Mouse (Mus musculus) urinary bladder, postnatal 14 days (tissue): ENCODE measurements around the gene Hlx.

ENCODE experiments used
- DNase-seq: peaks from one replicate; pipeline ENCODE4 v3.0.0; 2021; ENCODE audit warnings: low spot score

The Hlx gene

GRCm38 (mm10) chr1:184715693-184716092 lies 16.7 kb downstream of the Hlx start:
- DNase-seq: no peak

DNA sequence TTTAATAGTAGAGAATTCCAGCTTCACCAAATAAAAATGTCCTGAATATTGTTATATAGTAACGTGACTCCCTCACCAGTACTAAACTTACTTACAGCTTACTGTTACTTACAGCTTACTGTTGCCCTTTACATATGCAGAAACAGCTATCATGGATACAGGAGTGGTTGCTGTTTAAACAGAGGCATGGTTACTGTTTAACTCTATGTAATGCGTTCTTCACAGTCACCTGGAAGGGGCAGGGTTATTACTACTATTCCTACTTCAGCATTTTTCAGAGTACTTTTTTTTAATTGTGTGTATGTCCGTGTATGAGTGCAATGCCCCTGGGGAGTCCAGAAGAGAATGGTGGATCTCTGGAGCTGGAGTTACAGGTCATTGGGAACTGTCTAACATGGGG lies 17.9 kb downstream of the Hlx start:
- DNase-seq: no peak

GRCm38 (mm10) chr1:184713716-184714115 lies 18.7 kb downstream of the Hlx start:
- DNase-seq: no peak

DNA sequence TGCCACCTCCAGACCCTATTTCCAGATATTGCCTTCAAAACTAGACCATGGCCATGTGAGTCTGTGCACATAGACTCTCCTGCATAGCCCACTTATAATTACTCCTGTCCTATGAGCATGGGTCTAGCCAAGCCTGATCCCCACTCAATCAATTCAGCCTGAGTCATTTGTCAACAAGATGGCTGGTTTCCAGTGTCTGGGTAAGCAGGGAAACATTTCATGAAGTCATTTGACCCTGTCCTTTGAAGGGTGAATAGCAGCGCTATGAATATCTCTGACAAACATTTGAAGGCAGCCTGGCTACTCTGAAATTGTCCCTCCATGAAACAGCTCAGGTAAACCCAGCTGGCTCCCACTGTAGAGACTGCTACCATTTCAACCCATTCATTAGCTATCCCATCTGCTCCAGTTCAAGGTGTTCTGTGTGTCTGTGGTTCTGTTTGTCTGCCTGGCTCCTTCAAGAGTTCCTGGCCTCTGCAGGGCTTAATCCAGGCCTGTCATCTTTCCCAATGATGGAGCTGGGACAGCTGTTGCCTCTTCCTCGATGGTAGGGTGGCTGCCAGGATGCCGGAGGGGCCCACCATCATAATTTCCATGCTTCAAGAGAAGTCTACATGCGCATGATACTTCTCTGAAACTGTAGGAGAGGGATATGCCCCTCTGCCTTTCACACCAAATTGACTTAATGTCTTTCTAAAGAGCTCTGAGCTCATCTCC lies 24.7 kb downstream of the Hlx start:
- no peak for DNase-seq

- no peak for DNase-seq
Observed at GRCm38 (mm10) chr1:184704901-184705300, 27.5 kb downstream of the Hlx start.

DNA sequence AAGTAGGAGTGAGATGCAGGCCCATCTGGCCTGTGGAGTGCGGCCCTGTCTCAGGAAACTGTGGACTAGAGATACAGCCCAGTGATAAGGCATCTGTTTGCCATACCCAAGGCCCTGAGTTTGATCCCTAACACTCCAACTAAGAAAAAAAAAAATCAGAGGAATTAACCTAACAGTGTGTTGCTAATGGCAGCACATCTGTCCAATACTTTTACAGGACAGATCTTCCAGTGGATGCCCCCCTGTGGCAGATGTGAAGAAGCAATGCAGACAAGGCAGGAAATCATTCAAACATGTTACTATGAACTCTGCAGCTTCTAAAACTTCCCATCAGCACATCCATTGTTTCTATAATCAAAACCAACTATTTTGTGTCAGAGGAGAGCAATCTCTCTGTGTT lies 33.1 kb downstream of the Hlx start:
- no peak for DNase-seq

DNA sequence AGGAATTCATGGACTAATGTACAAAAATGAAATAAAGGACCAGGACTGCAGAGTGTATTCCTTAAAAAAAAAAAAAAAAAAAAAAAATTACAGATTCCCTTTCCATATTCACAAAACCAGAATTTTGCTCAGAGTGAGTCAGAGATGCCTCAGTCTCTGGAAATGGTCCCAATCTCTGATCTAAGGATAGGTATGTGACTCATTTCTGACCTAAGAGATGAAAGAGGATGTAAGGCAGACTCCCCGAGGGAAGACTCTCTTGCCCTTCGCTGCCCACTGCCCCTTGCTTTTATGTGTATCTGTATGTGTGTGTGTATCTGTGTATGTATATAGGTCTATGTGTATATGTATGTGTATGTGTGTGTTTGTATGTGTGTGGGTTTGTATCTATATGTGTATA lies 37.0 kb downstream of the Hlx start:
- DNase-seq: no peak

GRCm38 (mm10) chr1:184692204-184692904 lies 40.1 kb downstream of the Hlx start:
- no peak for DNase-seq

- DNase-seq: no peak
Observed at GRCm38 (mm10) chr1:184691240-184691639, 41.2 kb downstream of the Hlx start.

GRCm38 (mm10) chr1:184688026-184688425 lies 44.4 kb downstream of the Hlx start:
- no peak for DNase-seq

GRCm38 (mm10) chr1:184687512-184687911 lies 44.9 kb downstream of the Hlx start:
- no peak for DNase-seq

- no peak for DNase-seq
Observed at GRCm38 (mm10) chr1:184683541-184683940, 48.9 kb downstream of the Hlx start.

DNA sequence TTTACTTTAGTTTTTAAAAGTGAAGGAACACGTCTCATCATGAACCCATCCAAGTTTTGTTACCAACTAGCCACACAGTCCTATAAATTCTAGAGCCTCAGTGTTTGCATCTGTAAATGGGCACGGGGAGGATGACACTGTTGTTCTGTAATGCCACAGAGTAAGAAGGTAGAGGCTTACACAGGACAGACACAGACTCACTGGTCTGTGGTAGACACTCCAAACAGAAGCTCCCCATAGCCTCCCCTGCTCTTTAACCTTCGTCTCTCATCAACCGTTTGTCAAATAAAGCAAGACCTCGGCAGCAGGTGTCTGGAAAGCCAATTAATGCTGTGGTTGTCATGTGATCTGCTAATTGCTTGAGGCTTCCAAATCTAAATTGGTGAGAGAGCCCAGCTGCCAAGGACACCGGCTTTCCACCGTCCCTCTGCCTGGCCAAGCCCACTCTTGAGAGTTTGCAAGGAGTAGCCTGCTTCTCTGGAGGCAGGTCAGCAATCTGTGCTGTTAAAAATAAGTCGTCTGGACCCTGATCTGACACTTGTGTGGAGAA lies 52.9 kb downstream of the Hlx start:
- no peak for DNase-seq

DNA sequence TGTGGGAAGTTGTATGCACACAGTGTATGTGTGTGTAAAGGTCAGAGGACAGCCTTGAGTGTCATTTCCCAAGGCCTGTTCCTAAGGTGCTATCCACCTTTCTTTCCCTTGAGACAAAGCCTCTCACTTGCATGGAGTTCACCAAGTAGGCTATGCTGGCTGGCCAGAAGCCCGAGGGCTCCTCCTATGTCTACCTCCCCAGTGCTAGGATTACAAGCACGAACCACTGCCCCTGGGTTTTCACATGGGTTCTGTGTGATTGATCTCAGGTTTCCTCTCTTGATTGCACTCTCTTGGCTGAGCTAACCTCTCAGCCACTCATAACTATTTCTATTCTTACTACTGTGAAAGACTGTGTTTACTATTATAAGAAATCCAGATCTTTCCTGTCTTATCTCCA lies 54.8 kb downstream of the Hlx start:
- DNase-seq: no peak
